Mouse (Mus musculus) lung, embryonic 16.5 days (tissue): ENCODE results near the gene Vegfd. TPM values are rescaled to one million over a fixed set of nuclear protein-coding genes. Genes with fewer than 3 reads are reported as not detected.
A peak's percentile ranks its signal among the peaks of the same experiment; 100 is the strongest.

Experiments used
- ATAC-seq: fragments of 200-750 bp; cut with Nextera tagmentation; 2 replicates; pipeline ENCODE4 v1.8.0; 2017; ENCODE audit warnings: low read depth, mild to moderate bottlenecking, moderate library complexity
- H3K27ac ChIP-seq: fragments of 300-500 bp; sonication (generic); 2 replicates; pipeline ENCODE4 v1.5.1; 2014; ENCODE audit warnings: mild to moderate bottlenecking, control low read depth, low read length
- H3K27me3 ChIP-seq: fragments of 300-500 bp; sonication (generic); 2 replicates; pipeline ENCODE4 v1.6.1; 2014; ENCODE audit warnings: low read depth, low read length, mixed read lengths; ENCODE audit not compliant: control insufficient read depth, insufficient read depth
- H3K36me3 ChIP-seq: fragments of 300-500 bp; sonication (generic); 2 replicates; pipeline ENCODE4 v1.6.1; 2014; ENCODE audit warnings: low read length; ENCODE audit not compliant: control insufficient read depth, insufficient read depth
- H3K4me1 ChIP-seq: fragments of 300-500 bp; sonication (generic); replicated peaks from 2 replicates; pipeline ENCODE4 v1.6.1; 2014; ENCODE audit warnings: low read length, mixed read lengths; ENCODE audit not compliant: control insufficient read depth, insufficient read depth
- H3K4me2 ChIP-seq: fragments of 300-500 bp; sonication (generic); 2 replicates; pipeline ENCODE4 v1.6.1; 2014; ENCODE audit warnings: low read depth, low read length, control low read depth
- H3K4me3 ChIP-seq: fragments of 300-500 bp; sonication (generic); 2 replicates; pipeline ENCODE4 v1.5.1; 2014; ENCODE audit warnings: mild to moderate bottlenecking, low read length, control low read depth
- H3K9ac ChIP-seq: fragments of 300-500 bp; sonication (generic); 2 replicates; pipeline ENCODE4 v1.6.1; 2014; ENCODE audit warnings: low read length, control low read depth
- H3K9me3 ChIP-seq: fragments of 300-500 bp; sonication (generic); 2 replicates; pipeline ENCODE4 v1.6.1; 2016; ENCODE audit warnings: low read length; ENCODE audit not compliant: control insufficient read depth
- WGBS: fragments of 180-500 bp; shearing (Covaris S2); extraction: QIAGEN DNeasy Blood & Tissue Kit; methylation state at CpG from one replicate; pipeline ENCODE4 v1.1.7; 2014; 5-methylcytosine and 5-hydroxymethylcytosine counted together
- polyA plus RNA-seq: library from polyadenylated mRNA; unstranded; fragments of >200 nt; fragmentation: Nextera tagmentation; extraction: Ambion mirVana; gene quantifications from 2 replicates; pipeline ENCODE4 v1.2.1, GENCODE M21; 2015

Vegfd gene
- polyA plus RNA-seq, 1 experiment from 2014 or later = 58.4 TPM

GRCm38 (mm10) chrX:164374586-164374985 lies 1.4 kb downstream of the Vegfd start:
- H3K27ac ChIP-seq = peak overlapping the region; percentile 63
- no peak overlapping the region for H3K9ac ChIP-seq
- H3K9me3 ChIP-seq = no peaks in the 10 kb centered on the region
- no peaks in the 10 kb centered on the region for H3K4me1 ChIP-seq
- WGBS = 45% methylated on average over 5 of the region's 5 CpGs
- H3K4me3 ChIP-seq = peak overlapping the region; percentile 39
- no peaks in the 10 kb centered on the region for H3K27me3 ChIP-seq
- H3K4me2 ChIP-seq = peak overlapping the region; percentile 32; the same call in 1 of the 2 replicates
- no peaks in the 10 kb centered on the region for H3K36me3 ChIP-seq
- peak; percentile 28; the same call in 1 of the 2 replicates for ATAC-seq

- no peaks in the 10 kb centered on the region for H3K36me3 ChIP-seq
- no peaks in the 10 kb centered on the region for H3K4me1 ChIP-seq
- no peaks in the 10 kb centered on the region for H3K27me3 ChIP-seq
- 47% methylated on average over 4 of the region's 4 CpGs for WGBS
- H3K4me3 ChIP-seq = no peak overlapping the region
- H3K9me3 ChIP-seq = no peaks in the 10 kb centered on the region
- H3K27ac ChIP-seq = peak overlapping the region; percentile 55
- H3K9ac ChIP-seq = no peak overlapping the region
- H3K4me2 ChIP-seq = no peak overlapping the region
- no peak for ATAC-seq
Observed at GRCm38 (mm10) chrX:164379721-164380120, 6.5 kb downstream of the Vegfd start.

- H3K4me1 ChIP-seq = no peaks in the 10 kb centered on the region
- peak overlapping the region; percentile 78 for H3K27ac ChIP-seq
- no peaks in the 10 kb centered on the region for H3K9me3 ChIP-seq
- peak; percentile 98 for ATAC-seq
- peak overlapping the region; percentile 68 for H3K4me2 ChIP-seq
- H3K36me3 ChIP-seq = no peaks in the 10 kb centered on the region
- peak overlapping the region; percentile 46 for H3K4me3 ChIP-seq
- no peaks in the 10 kb centered on the region for H3K27me3 ChIP-seq
- peak overlapping the region; percentile 20; the same call in 1 of the 2 replicates for H3K9ac ChIP-seq
- 9% methylated on average over 28 of the region's 33 CpGs for WGBS
Observed at GRCm38 (mm10) chrX:164381618-164382408, 8.6 kb downstream of the Vegfd start.

- Histone ChIP-seq H3K9me3 (no peaks in the 10 kb centered on the region), H3K36me3 (no peaks in the 10 kb centered on the region), H3K4me2 (no peak overlapping the region), H3K27me3 (no peaks in the 10 kb centered on the region), H3K4me1 (no peaks in the 10 kb centered on the region), H3K4me3 (no peak overlapping the region), H3K9ac (no peak overlapping the region), H3K27ac (no peak overlapping the region)
- ATAC-seq = no peak
- WGBS = 74% methylated on average over 4 of the region's 4 CpGs
Observed at GRCm38 (mm10) chrX:164394091-164394490, 20.9 kb downstream of the Vegfd start.

GRCm38 (mm10) chrX:164398456-164398855 lies 25.3 kb downstream of the Vegfd start:
- no peak overlapping the region for H3K9ac ChIP-seq

GRCm38 (mm10) chrX:164405080-164405649 lies 32.0 kb downstream of the Vegfd start:
- Histone ChIP-seq H3K9ac (no peak overlapping the region), H3K27ac (0 out of 2 replicates have a peak overlapping the region, but pooled peaks have one; percentile 15), H3K4me3 (no peak overlapping the region), H3K4me2 (no peak overlapping the region), H3K27me3 (no peaks in the 10 kb centered on the region; the same call in 1 of the 2 replicates), H3K4me1 (0 out of 2 replicates have a peak, but pooled peaks cover 6% of the 10 kb centered on the region), H3K36me3 (no peaks in the 10 kb centered on the region), H3K9me3 (no peaks in the 10 kb centered on the region)
- ATAC-seq = peak; percentile 73

More at GRCm38 (mm10) chrX:164398456-164398855, 25.3 kb downstream of the Vegfd start:
- H3K4me1 ChIP-seq = no peaks in the 10 kb centered on the region
- no peak overlapping the region for H3K4me2 ChIP-seq
- H3K9me3 ChIP-seq = no peaks in the 10 kb centered on the region
- no peak overlapping the region for H3K4me3 ChIP-seq
- WGBS = 54% methylated on average over 3 of the region's 3 CpGs
- H3K27ac ChIP-seq = no peak overlapping the region
- no peaks in the 10 kb centered on the region for H3K36me3 ChIP-seq
- ATAC-seq = peak; percentile 52; the same call in 1 of the 2 replicates
- no peaks in the 10 kb centered on the region for H3K27me3 ChIP-seq

GRCm38 (mm10) chrX:164406133-164407022 lies 33.2 kb downstream of the Vegfd start:
- H3K36me3 ChIP-seq = no peaks in the 10 kb centered on the region
- 55% methylated on average over 9 of the region's 9 CpGs for WGBS
- H3K4me3 ChIP-seq = no peak overlapping the region
- H3K9me3 ChIP-seq = no peaks in the 10 kb centered on the region
- H3K4me1 ChIP-seq = 0 out of 2 replicates have a peak, but pooled peaks cover 6% of the 10 kb centered on the region
- peak; percentile 11; the same call in 1 of the 2 replicates for ATAC-seq
- H3K4me2 ChIP-seq = no peak overlapping the region
- H3K27ac ChIP-seq = peak overlapping the region; percentile 43
- H3K27me3 ChIP-seq = no peaks in the 10 kb centered on the region; the same call in 1 of the 2 replicates
- no peak overlapping the region for H3K9ac ChIP-seq

- ATAC-seq = peak; percentile 68
- Histone ChIP-seq H3K4me1 (0 out of 2 replicates have a peak, but pooled peaks cover 6% of the 10 kb centered on the region), H3K4me3 (no peak overlapping the region), H3K9ac (no peak overlapping the region), H3K27ac (no peak overlapping the region; the same call in 1 of the 2 replicates), H3K9me3 (no peaks in the 10 kb centered on the region), H3K4me2 (no peak overlapping the region), H3K36me3 (no peaks in the 10 kb centered on the region), H3K27me3 (no peaks in the 10 kb centered on the region; the same call in 1 of the 2 replicates)
- WGBS = 56% methylated on average over 3 of the region's 3 CpGs
Observed at GRCm38 (mm10) chrX:164408301-164408927, 35.2 kb downstream of the Vegfd start.
